Mouse (Mus musculus) kidney, adult 2 months (tissue): ENCODE data around the gene Sgk1. TPM values are rescaled to one million over a fixed set of nuclear protein-coding genes. Genes with fewer than 3 reads are reported as not detected.
A peak's percentile ranks its signal among the peaks of the same experiment; 100 is the strongest.

Experiments
- DNase-seq: peaks from one replicate; pipeline ENCODE4 v3.0.0; 2021
- H3K27ac ChIP-seq: fragments of 200-500 bp; 2 replicates; pipeline ENCODE4 v1.5.1; 2012; ENCODE audit warnings: low read depth, low read length, control low read depth, inconsistent platforms; ENCODE audit not compliant: insufficient read depth
- H3K27me3 ChIP-seq: fragments of 200-500 bp; replicated peaks from 2 replicates; pipeline ENCODE4 v1.6.1; 2012; ENCODE audit warnings: mild to moderate bottlenecking, moderate library complexity, low read length, inconsistent platforms; ENCODE audit not compliant: control insufficient read depth, insufficient read depth
- H3K36me3 ChIP-seq: fragments of 200-500 bp; 2 replicates; pipeline ENCODE4 v1.6.1; 2012; ENCODE audit warnings: mild to moderate bottlenecking, moderate library complexity, low read length, inconsistent platforms; ENCODE audit not compliant: control insufficient read depth, insufficient read depth
- H3K4me1 ChIP-seq: fragments of 200-500 bp; 2 replicates; pipeline ENCODE4 v1.6.1; 2011; ENCODE audit warnings: low read length; ENCODE audit not compliant: control insufficient read depth, insufficient read depth
- H3K4me3 ChIP-seq: fragments of 200-500 bp; 2 replicates; pipeline ENCODE4 v1.5.1; 2011; ENCODE audit warnings: mild to moderate bottlenecking, low read depth, low read length, control low read depth; ENCODE audit not compliant: insufficient read depth
- CTCF ChIP-seq: fragments of 200-500 bp; conservative IDR thresholded peaks from 2 replicates; pipeline ENCODE4 v1.5.1; 2011; ENCODE audit warnings: low read depth, mild to moderate bottlenecking, control low read depth, low read length, moderate library complexity, mixed read lengths; ENCODE audit not compliant: insufficient read depth, insufficient read length
- POLR2A ChIP-seq: fragments of 200-500 bp; IDR thresholded peaks from one replicate; pipeline ENCODE4 v1.6.1; 2011; ENCODE audit warnings: low read depth, low read length, control low read depth
- WGBS: fragments of 180-500 bp; shearing (Covaris S2); methylation state at CpG from one replicate; pipeline ENCODE4 v1.1.7; 2018; 5-methylcytosine and 5-hydroxymethylcytosine counted together
- polyA plus RNA-seq: library from polyadenylated mRNA; depleted of rRNA; stranded (reverse); fragments of >200 nt; gene quantifications from 2 replicates; pipeline ENCODE4 v1.2.3, GENCODE M21; 2012

Sgk1 gene
- polyA plus RNA-seq, 1 experiment, result 76.5 TPM

- Histone ChIP-seq H3K27me3 (no peaks in the 10 kb centered on the region), H3K27ac (no peak overlapping the region), H3K36me3 (no peaks in the 10 kb centered on the region), H3K4me1 (no peaks in the 10 kb centered on the region), H3K4me3 (no peak overlapping the region)
- 72% methylated on average over 7 of the region's 7 CpGs for WGBS
- TF ChIP-seq CTCF (no peak), POLR2A (no peak)
- no peak for DNase-seq
Observed at GRCm38 (mm10) chr10:21844391-21844790, 37.6 kb upstream of the Sgk1 start.

- no peaks in the 10 kb centered on the region for H3K27me3 ChIP-seq
- WGBS, result 89% methylated on average over 10 of the region's 10 CpGs
- H3K4me1 ChIP-seq, result no peaks in the 10 kb centered on the region
- TF ChIP-seq CTCF, result no peak
- no peak for TF ChIP-seq POLR2A
- H3K27ac ChIP-seq, result peak overlapping the region; percentile 66; the same call in 1 of the 2 replicates
- no peaks in the 10 kb centered on the region for H3K36me3 ChIP-seq
- no peak overlapping the region for H3K4me3 ChIP-seq
- no peak for DNase-seq
Observed at GRCm38 (mm10) chr10:21845601-21846282, 36.2 kb upstream of the Sgk1 start.

GRCm38 (mm10) chr10:21846366-21846765 lies 35.6 kb upstream of the Sgk1 start:
- no peaks in the 10 kb centered on the region for H3K27me3 ChIP-seq
- no peaks in the 10 kb centered on the region for H3K4me1 ChIP-seq
- H3K27ac ChIP-seq, result peak overlapping the region; percentile 66; the same call in 1 of the 2 replicates
- H3K36me3 ChIP-seq, result no peaks in the 10 kb centered on the region
- no peak for DNase-seq
- TF ChIP-seq CTCF, result no peak
- no peak for TF ChIP-seq POLR2A
- H3K4me3 ChIP-seq, result no peak overlapping the region
- 84% methylated on average over 9 of the region's 9 CpGs for WGBS

GRCm38 (mm10) chr10:21847026-21847820 lies 34.8 kb upstream of the Sgk1 start:
- Histone ChIP-seq H3K27me3 (no peaks in the 10 kb centered on the region), H3K4me1 (no peaks in the 10 kb centered on the region), H3K27ac (peak overlapping the region; percentile 53; the same call in 1 of the 2 replicates), H3K36me3 (no peaks in the 10 kb centered on the region), H3K4me3 (no peak overlapping the region)
- no peak for TF ChIP-seq CTCF
- no peak for TF ChIP-seq POLR2A
- no peak for DNase-seq
- 87% methylated on average over 11 of the region's 11 CpGs for WGBS

- H3K36me3 ChIP-seq, result no peaks in the 10 kb centered on the region
- no peaks in the 10 kb centered on the region for H3K4me1 ChIP-seq
- H3K27me3 ChIP-seq, result no peaks in the 10 kb centered on the region
- H3K27ac ChIP-seq, result peak overlapping the region; percentile 12; the same call in 1 of the 2 replicates
- H3K4me3 ChIP-seq, result no peak overlapping the region
- no peak for TF ChIP-seq POLR2A
- TF ChIP-seq CTCF, result no peak
- no peak for DNase-seq
- WGBS, result 75% methylated on average over 16 of the region's 16 CpGs
Observed at GRCm38 (mm10) chr10:21847931-21848670, 33.9 kb upstream of the Sgk1 start.

- no peak overlapping the region for H3K4me3 ChIP-seq
- 84% methylated on average over 8 of the region's 8 CpGs for WGBS
- no peaks in the 10 kb centered on the region for H3K4me1 ChIP-seq
- DNase-seq, result no peak
- no peak overlapping the region for H3K27ac ChIP-seq
- no peaks in the 10 kb centered on the region for H3K27me3 ChIP-seq
- H3K36me3 ChIP-seq, result no peaks in the 10 kb centered on the region
- TF ChIP-seq CTCF (no peak), POLR2A (no peak)
Observed at GRCm38 (mm10) chr10:21849251-21849650, 32.7 kb upstream of the Sgk1 start.
